Mouse (Mus musculus) kidney, adult 2 months (tissue): Measurements from ENCODE around the gene Rrn3.

Experiments used
- CTCF ChIP-seq: fragments of 200-500 bp; conservative IDR thresholded peaks from 2 replicates; pipeline ENCODE4 v1.5.1; 2011; ENCODE audit warnings: low read depth, mild to moderate bottlenecking, control low read depth, low read length, moderate library complexity, mixed read lengths; ENCODE audit not compliant: insufficient read depth, insufficient read length
- POLR2A ChIP-seq: fragments of 200-500 bp; IDR thresholded peaks from one replicate; pipeline ENCODE4 v1.6.1; 2011; ENCODE audit warnings: low read depth, low read length, control low read depth

DNA sequence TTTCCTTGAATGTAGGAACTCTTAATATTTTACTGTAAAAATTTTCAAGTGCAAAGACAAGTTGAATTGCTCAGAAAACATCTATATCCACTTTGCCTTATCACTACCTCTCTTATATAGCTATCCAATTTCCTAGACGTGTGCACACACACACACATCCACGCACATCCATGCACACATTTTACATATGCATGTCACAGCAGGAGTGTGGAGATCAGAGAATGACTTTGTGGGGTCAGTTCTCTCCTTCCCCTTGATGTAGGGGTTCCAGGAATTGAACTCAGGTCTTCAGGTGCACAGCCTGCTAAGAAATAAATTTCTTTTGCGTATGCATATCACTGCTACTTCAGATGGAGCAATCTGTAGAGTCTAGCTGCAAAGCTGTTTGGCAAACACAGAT lies 32.4 kb upstream of the Rrn3 start:
- TF ChIP-seq CTCF (no peak), POLR2A (no peak)
